Mouse (Mus musculus) MEL (cell line): ENCODE results near the gene Ces2b. TPM values are rescaled to one million over a fixed set of nuclear protein-coding genes. Genes with fewer than 3 reads are reported as not detected.
A peak's percentile ranks its signal among the peaks of the same experiment; 100 is the strongest.

ENCODE experiments used
- DNase-seq: peaks from one replicate; pipeline ENCODE4 v3.0.0; 2011; ENCODE audit warnings: low read depth, low spot score
- H3K27ac ChIP-seq: 2 replicates; pipeline ENCODE4 v1.5.1; 2012; ENCODE audit warnings: low read depth, mild to moderate bottlenecking, control low read depth, low read length, moderate library complexity; ENCODE audit not compliant: control insufficient read depth
- H3K27me3 ChIP-seq, 2 experiments: fragments of 150-350 bp in 1 of 2; sonication (generic) in 1 of 2; 2 replicates each; pipeline ENCODE4 v1.6.1; 2012; ENCODE audit warnings: low read length in 2 of 2, mild to moderate bottlenecking in 2 of 2, improper control_type of control experiment in 1 of 2, moderate library complexity in 1 of 2; ENCODE audit not compliant: insufficient read depth in 2 of 2, control insufficient read depth in 1 of 2
- H3K36me3 ChIP-seq, 2 experiments: 2 replicates each; pipeline ENCODE4 v1.6.1; 2012 to 2014; ENCODE audit warnings: low read length in 2 of 2, improper control_type of control experiment in 1 of 2, inconsistent platforms in 1 of 2, mild to moderate bottlenecking in 1 of 2; ENCODE audit not compliant: insufficient read depth in 2 of 2, control insufficient read depth in 1 of 2
- H3K4me1 ChIP-seq, 2 experiments: fragments of 150-350 bp in 1 of 2; sonication (generic) in 1 of 2; 2 replicates each; pipeline ENCODE4 v1.6.1; 2012; ENCODE audit warnings: low read length in 2 of 2, improper control_type of control experiment in 1 of 2, mild to moderate bottlenecking in 1 of 2; ENCODE audit not compliant: insufficient read depth in 2 of 2, control insufficient read depth in 1 of 2
- H3K4me3 ChIP-seq, 2 experiments: fragments of 150-350 bp in 1 of 2; sonication (generic) in 1 of 2; 2 replicates each; pipeline ENCODE4 v1.5.1; 2012; ENCODE audit warnings: low read depth in 2 of 2, low read length in 2 of 2, mild to moderate bottlenecking in 2 of 2, moderate library complexity in 2 of 2, control low read depth in 1 of 2, improper control_type of control experiment in 1 of 2; ENCODE audit not compliant: control insufficient read depth in 1 of 2, insufficient read depth in 1 of 2
- H3K79me2 ChIP-seq: 2 replicates; pipeline ENCODE4 v1.6.1; 2012; ENCODE audit warnings: mild to moderate bottlenecking, low read length, moderate library complexity; ENCODE audit not compliant: control insufficient read depth, poor library complexity, insufficient read depth
- H3K9ac ChIP-seq: 2 replicates; pipeline ENCODE4 v1.6.1; 2012; ENCODE audit warnings: low read depth, mild to moderate bottlenecking, control low read depth, low read length, moderate library complexity; ENCODE audit not compliant: control insufficient read depth, poor library complexity, severe bottlenecking
- H3K9me3 ChIP-seq: fragments of 150-350 bp; sonication (generic); replicated peaks from 2 replicates; pipeline ENCODE4 v1.6.1; 2012; ENCODE audit warnings: mild to moderate bottlenecking, low read length, improper control_type of control experiment, moderate library complexity; ENCODE audit not compliant: insufficient read depth
- BHLHE40 ChIP-seq: IDR thresholded peaks from 2 replicates; pipeline ENCODE4 v1.6.1; 2012; ENCODE audit warnings: low read depth, mild to moderate bottlenecking, inconsistent platforms, low read length, improper control_type of control experiment, borderline replicate concordance
- CHD1 ChIP-seq: IDR thresholded peaks from 2 replicates; pipeline ENCODE4 v1.6.1; 2012; ENCODE audit warnings: low read depth, mild to moderate bottlenecking, inconsistent platforms, low read length, improper control_type of control experiment
- CHD2 ChIP-seq: IDR thresholded peaks from 2 replicates; pipeline ENCODE4 v1.6.1; 2011; ENCODE audit warnings: low read length, improper control_type of control experiment
- CTCF ChIP-seq, 3 experiments: IDR thresholded peaks in 2 of 3; conservative IDR thresholded peaks in 1 of 3; 2 replicates each; pipeline ENCODE4 v1.5.1; 2011 to 2012; ENCODE audit warnings: low read length in 3 of 3, low read depth in 2 of 3, mild to moderate bottlenecking in 2 of 3, improper control_type of control experiment in 1 of 3, inconsistent platforms in 1 of 3, mixed read lengths in 1 of 3, moderate library complexity in 1 of 3; ENCODE audit not compliant: control insufficient read depth in 1 of 3, insufficient read depth in 1 of 3, poor library complexity in 1 of 3, severe bottlenecking in 1 of 3
- ELF1 ChIP-seq: IDR thresholded peaks from 2 replicates; pipeline ENCODE4 v1.6.1; 2014; ENCODE audit warnings: low read depth, mild to moderate bottlenecking, inconsistent platforms, low read length, improper control_type of control experiment, moderate library complexity
- GABPA ChIP-seq: IDR thresholded peaks from 2 replicates; pipeline ENCODE4 v1.6.1; 2012; ENCODE audit warnings: low read depth, mild to moderate bottlenecking, inconsistent platforms, low read length, improper control_type of control experiment, moderate library complexity
- GATA1 ChIP-seq: IDR thresholded peaks from 2 replicates; pipeline ENCODE4 v1.6.1; 2011; ENCODE audit warnings: low read depth, low read length, improper control_type of control experiment
- JUND ChIP-seq: IDR thresholded peaks from 2 replicates; pipeline ENCODE4 v1.6.1; 2011; ENCODE audit warnings: low read depth, mild to moderate bottlenecking, improper control_type of control experiment, low read length
- MAFK ChIP-seq: IDR thresholded peaks from 2 replicates; pipeline ENCODE4 v1.6.1; 2011; ENCODE audit warnings: low read depth, mild to moderate bottlenecking, low read length, improper control_type of control experiment, borderline replicate concordance
- MAZ ChIP-seq: IDR thresholded peaks from 2 replicates; pipeline ENCODE4 v1.6.1; 2012; ENCODE audit warnings: low read depth, mild to moderate bottlenecking, inconsistent platforms, low read length, improper control_type of control experiment
- MYB ChIP-seq: IDR thresholded peaks from 2 replicates; pipeline ENCODE4 v1.6.1; 2011; ENCODE audit warnings: mild to moderate bottlenecking, low read depth, low read length, improper control_type of control experiment
- MYC ChIP-seq: IDR thresholded peaks from 2 replicates; pipeline ENCODE4 v1.6.1; 2011; ENCODE audit warnings: low read depth, mild to moderate bottlenecking, low read length, improper control_type of control experiment, moderate library complexity
- NRF1 ChIP-seq: IDR thresholded peaks from 2 replicates; pipeline ENCODE4 v1.6.1; 2014; ENCODE audit warnings: low read depth, mild to moderate bottlenecking, inconsistent platforms, low read length, improper control_type of control experiment, moderate library complexity; ENCODE audit not compliant: poor library complexity, insufficient read depth, severe bottlenecking
- POLR2AphosphoS2 ChIP-seq: IDR thresholded peaks from 2 replicates; pipeline ENCODE4 v1.6.1; 2011; ENCODE audit warnings: low read length, improper control_type of control experiment
- POLR2AphosphoS5 ChIP-seq: IDR thresholded peaks from 2 replicates; pipeline ENCODE4 v1.6.1; 2012; ENCODE audit warnings: low read depth, borderline replicate concordance, mild to moderate bottlenecking, inconsistent platforms, low read length, moderate library complexity, mixed read lengths
- RAD21 ChIP-seq: IDR thresholded peaks from 2 replicates; pipeline ENCODE4 v1.6.1; 2011; ENCODE audit warnings: mild to moderate bottlenecking, low read depth, low read length, improper control_type of control experiment
- SMC3 ChIP-seq: IDR thresholded peaks from 2 replicates; pipeline ENCODE4 v1.6.1; 2011; ENCODE audit warnings: low read depth, low read length, improper control_type of control experiment
- USF1 ChIP-seq: IDR thresholded peaks from 2 replicates; pipeline ENCODE4 v1.6.1; 2014; ENCODE audit warnings: low read depth, mild to moderate bottlenecking, inconsistent platforms, low read length, improper control_type of control experiment, moderate library complexity
- ZC3H11A ChIP-seq: IDR thresholded peaks from 2 replicates; pipeline ENCODE4 v1.6.1; 2012; ENCODE audit warnings: low read depth, mild to moderate bottlenecking, inconsistent platforms, low read length, improper control_type of control experiment
- ZKSCAN1 ChIP-seq: IDR thresholded peaks from 2 replicates; pipeline ENCODE4 v1.6.1; 2012; ENCODE audit warnings: low read depth, mild to moderate bottlenecking, inconsistent platforms, low read length, improper control_type of control experiment, moderate library complexity
- ZMIZ1 ChIP-seq: IDR thresholded peaks from 2 replicates; pipeline ENCODE4 v1.6.1; 2012; ENCODE audit warnings: low read depth, mild to moderate bottlenecking, inconsistent platforms, low read length, improper control_type of control experiment, moderate library complexity
- ZNF384 ChIP-seq: IDR thresholded peaks from 2 replicates; pipeline ENCODE4 v1.6.1; 2012; ENCODE audit warnings: low read depth, mild to moderate bottlenecking, inconsistent platforms, low read length, improper control_type of control experiment
- polyA plus RNA-seq, 2 experiments: library from polyadenylated mRNA; stranded (reverse) in 1 of 2; unstranded in 1 of 2; fragments of >175 nt in 1 of 2; fragments of >200 nt in 1 of 2; gene quantifications; 2 replicates each; pipeline versions ENCODE4 v1.2.1 to v1.2.4; 2012; ENCODE audit warnings: low replicate concordance in 2 of 2, low read depth in 1 of 2; ENCODE audit not compliant: insufficient read length in 2 of 2, insufficient read depth in 1 of 2, missing spikeins in 1 of 2
- total RNA-seq: library from RNA; depleted of rRNA; stranded (reverse); fragments of 300-350 nt; gene quantifications from 2 replicates; pipeline ENCODE4 v1.2.3, GENCODE M21; 2012

Gene Ces2b
- total and polyA plus RNA-seq, 3 experiments, result not detected

- TF ChIP-seq CHD1 (no peak), RAD21 (no peak), GABPA (no peak), ELF1 (no peak), GATA1 (peak; percentile 49; the same call in 1 of the 2 replicates), ZKSCAN1 (no peak), JUND (peak; percentile 97)
Observed at GRCm38 (mm10) chr8:104787049-104787448, 44.3 kb upstream of the Ces2b start (continued).

GRCm38 (mm10) chr8:104788929-104789328 lies 42.4 kb upstream of the Ces2b start:
- H3K4me1 ChIP-seq, result peaks cover 2 to 25% of the 10 kb centered on the region in 2 experiments; a peak in 3 of 4 replicates
- H3K27ac ChIP-seq, result no peak overlapping the region
- no peaks in the 10 kb centered on the region for H3K27me3 ChIP-seq
- H3K36me3 ChIP-seq, result peaks cover 0 to 22% of the 10 kb centered on the region in 2 experiments; a peak in 2 of 4 replicates
- no peak overlapping the region for H3K4me3 ChIP-seq
- H3K9me3 ChIP-seq, result no peaks in the 10 kb centered on the region
- no peak overlapping the region for H3K9ac ChIP-seq
- no peaks in the 10 kb centered on the region for H3K79me2 ChIP-seq
- TF ChIP-seq ZC3H11A, result no peak
- TF ChIP-seq ELF1, result no peak
- TF ChIP-seq USF1, result no peak
- TF ChIP-seq MAZ, result no peak
- TF ChIP-seq POLR2AphosphoS2, result no peak
- no peak for TF ChIP-seq NRF1
- TF ChIP-seq CHD2, result no peak
- TF ChIP-seq ZNF384, result no peak
- TF ChIP-seq ZMIZ1, result no peak
- no peak for TF ChIP-seq SMC3
- TF ChIP-seq MAFK, result no peak
- TF ChIP-seq POLR2AphosphoS5, result no peak
- no peak for TF ChIP-seq MYC
- TF ChIP-seq MYB, result no peak
- TF ChIP-seq BHLHE40, result no peak
- no peak for TF ChIP-seq CTCF (IDR thresholded peaks at IDR 0.05 in 2 of 3, conservative IDR thresholded peaks at IDR 0.05 in 1 of 3; ENCODE audit: control insufficient read depth in 1 of 3, insufficient read depth in 1 of 3, low read depth in 2 of 3, low read length in 3 of 3, poor library complexity in 1 of 3, severe bottlenecking in 1 of 3)
- TF ChIP-seq, all 39 proteins: peak for 0
- DNase-seq, result no peak
